Mouse (Mus musculus) neural tube, embryonic 15.5 days (tissue): ENCODE measurements around the gene Zfp746. TPM values are rescaled to one million over a fixed set of nuclear protein-coding genes. Genes with fewer than 3 reads are reported as not detected.

Source experiments
- ATAC-seq: fragments of 200-750 bp; cut with Nextera tagmentation; 2 replicates; pipeline ENCODE4 v1.8.0; 2017; ENCODE audit warnings: mild to moderate bottlenecking, moderate TSS enrichment, moderate library complexity; ENCODE audit not compliant: low FRiP score
- H3K27ac ChIP-seq: fragments of 300-500 bp; sonication (generic); replicated peaks from 2 replicates; pipeline ENCODE4 v1.5.1; 2015; ENCODE audit warnings: mild to moderate bottlenecking, inconsistent platforms
- H3K27me3 ChIP-seq: fragments of 300-500 bp; sonication (generic); replicated peaks from 2 replicates; pipeline ENCODE4 v1.6.1; 2015; ENCODE audit warnings: inconsistent platforms
- H3K36me3 ChIP-seq: fragments of 300-500 bp; sonication (generic); 2 replicates; pipeline ENCODE4 v1.6.1; 2015; ENCODE audit warnings: inconsistent platforms
- H3K4me1 ChIP-seq: fragments of 300-500 bp; sonication (generic); 2 replicates; pipeline ENCODE4 v1.6.1; 2015; ENCODE audit warnings: inconsistent platforms
- H3K4me2 ChIP-seq: fragments of 300-500 bp; sonication (generic); 2 replicates; pipeline ENCODE4 v1.6.1; 2015; ENCODE audit warnings: inconsistent platforms, mild to moderate bottlenecking, moderate library complexity
- H3K4me3 ChIP-seq: fragments of 300-500 bp; sonication (generic); replicated peaks from 2 replicates; pipeline ENCODE4 v1.5.1; 2015; ENCODE audit warnings: mild to moderate bottlenecking, inconsistent platforms
- H3K9ac ChIP-seq: fragments of 300-500 bp; sonication (generic); replicated peaks from 2 replicates; pipeline ENCODE4 v1.6.1; 2015; ENCODE audit warnings: mild to moderate bottlenecking, inconsistent platforms
- H3K9me3 ChIP-seq: fragments of 300-500 bp; sonication (generic); replicated peaks from 2 replicates; pipeline ENCODE4 v1.6.1; 2016; ENCODE audit warnings: inconsistent platforms
- WGBS: fragments of 180-500 bp; shearing (Covaris S2); methylation state at CpG from one replicate; pipeline ENCODE4 v1.1.7; 2015; ENCODE audit warnings: mixed read lengths; 5-methylcytosine and 5-hydroxymethylcytosine counted together
- microRNA-seq: library from miRNA; unstranded; fragments of <30 nt; microRNA quantifications from one replicate; pipeline ENCODE4, GENCODE M21; 2017
- polyA plus RNA-seq: library from polyadenylated mRNA; unstranded; fragments of >200 nt; fragmentation: Nextera tagmentation; extraction: Ambion mirVana; gene quantifications from 2 replicates; pipeline ENCODE4 v1.2.1, GENCODE M21; 2015

The Zfp746 gene
- polyA plus RNA-seq, 1 experiment from 2014 or later = 19.4 TPM

GRCm38 (mm10) chr6:48025905-48026660 is 60.3 kb downstream of the Zfp746 start:
- H3K9ac ChIP-seq = no peak overlapping the region
- ATAC-seq = no peak
- H3K4me3 ChIP-seq = no peak overlapping the region
- H3K4me1 ChIP-seq = no peaks in the 10 kb centered on the region
- no peaks in the 10 kb centered on the region for H3K27me3 ChIP-seq
- H3K9me3 ChIP-seq = peaks cover 17% of the 10 kb centered on the region; the same call in 1 of the 2 replicates
- H3K4me2 ChIP-seq = no peak overlapping the region
- WGBS = 88% methylated on average over 10 of the region's 10 CpGs
- no peak overlapping the region for H3K27ac ChIP-seq
- peaks cover 86% of the 10 kb centered on the region for H3K36me3 ChIP-seq

GRCm38 (mm10) chr6:48024994-48025345 is 61.4 kb downstream of the Zfp746 start:
- H3K4me3 ChIP-seq = no peak overlapping the region
- peaks cover 78% of the 10 kb centered on the region for H3K36me3 ChIP-seq
- H3K9me3 ChIP-seq = peaks cover 17% of the 10 kb centered on the region; the same call in 1 of the 2 replicates
- no peaks in the 10 kb centered on the region for H3K4me1 ChIP-seq
- H3K27me3 ChIP-seq = no peaks in the 10 kb centered on the region
- 74% methylated on average over 21 of the region's 21 CpGs for WGBS
- no peak overlapping the region for H3K27ac ChIP-seq
- no peak overlapping the region for H3K4me2 ChIP-seq
- H3K9ac ChIP-seq = no peak overlapping the region
- ATAC-seq = no peak

DNA sequence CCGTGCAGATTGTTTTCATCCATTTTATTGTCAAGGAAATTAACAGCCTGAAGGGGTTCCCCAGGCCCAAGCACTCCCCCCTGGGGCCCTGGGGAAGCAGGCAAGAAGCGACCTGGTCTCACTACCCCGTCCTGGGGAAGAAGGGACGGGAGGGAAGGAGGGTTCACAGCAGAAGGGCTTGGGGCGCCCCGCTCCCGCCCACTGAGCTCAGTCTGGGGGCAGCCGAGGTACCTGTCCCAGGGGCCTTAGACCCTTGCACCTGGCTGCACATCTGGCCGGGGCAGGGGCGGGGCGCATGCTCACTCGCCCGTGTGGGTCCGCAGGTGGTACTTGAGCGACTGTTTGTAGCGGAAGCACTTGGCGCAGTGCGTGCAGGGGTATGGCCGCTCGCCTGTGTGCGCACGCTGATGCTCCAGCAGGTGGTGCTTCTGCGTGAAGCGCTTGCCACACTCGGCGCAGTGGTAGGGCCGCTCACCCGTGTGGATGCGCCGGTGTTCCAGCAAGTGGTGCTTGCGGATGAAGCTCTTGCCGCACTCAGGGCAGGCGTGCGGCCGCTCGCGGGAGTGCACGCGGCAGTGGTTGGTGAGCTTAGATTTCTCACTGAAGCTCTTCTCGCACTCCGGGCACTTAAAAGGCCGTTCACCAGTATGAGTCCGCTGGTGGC is 61.9 kb downstream of the Zfp746 start:
- Histone ChIP-seq H3K36me3 (peaks cover 79% of the 10 kb centered on the region), H3K9ac (no peak overlapping the region), H3K27ac (no peak overlapping the region), H3K4me2 (0 out of 2 replicates have a peak overlapping the region, but pooled peaks have one; percentile 2), H3K9me3 (peaks cover 17% of the 10 kb centered on the region; the same call in 1 of the 2 replicates), H3K27me3 (no peaks in the 10 kb centered on the region), H3K4me1 (no peaks in the 10 kb centered on the region), H3K4me3 (no peak overlapping the region)
- 71% methylated on average over 43 of the region's 43 CpGs for WGBS
- peak; percentile 57 for ATAC-seq

GRCm38 (mm10) chr6:48022672-48023071 is 63.7 kb downstream of the Zfp746 start:
- Histone ChIP-seq H3K4me2 (no peak overlapping the region), H3K4me1 (no peaks in the 10 kb centered on the region), H3K27ac (no peak overlapping the region), H3K27me3 (no peaks in the 10 kb centered on the region), H3K4me3 (no peak overlapping the region), H3K9me3 (peaks cover 17% of the 10 kb centered on the region; the same call in 1 of the 2 replicates), H3K9ac (no peak overlapping the region), H3K36me3 (peaks cover 75% of the 10 kb centered on the region)
- 90% methylated on average over 2 of the region's 2 CpGs for WGBS
- no peak for ATAC-seq

DNA sequence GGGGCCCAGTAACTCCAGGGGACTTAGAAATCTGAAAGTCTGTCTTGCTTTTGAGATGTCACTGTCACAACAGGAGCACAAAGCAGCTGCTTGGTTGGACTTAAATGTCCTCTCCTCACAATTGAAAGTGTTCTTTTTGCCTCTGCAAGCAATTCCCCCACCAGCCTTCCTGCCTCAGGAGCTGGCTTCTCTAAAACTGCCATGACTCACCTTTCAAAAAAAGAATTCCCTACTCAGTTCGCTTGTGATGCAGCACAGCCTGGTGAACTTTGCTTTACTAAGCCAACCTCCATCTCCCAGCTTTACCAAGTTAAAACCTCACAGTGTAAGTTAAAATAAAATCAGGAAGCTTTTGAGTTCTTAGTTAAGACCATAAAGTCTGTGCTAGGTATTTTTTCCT is 64.7 kb downstream of the Zfp746 start:
- peaks cover 17% of the 10 kb centered on the region; the same call in 1 of the 2 replicates for H3K9me3 ChIP-seq
- H3K36me3 ChIP-seq = peaks cover 66% of the 10 kb centered on the region
- no peak for ATAC-seq
- H3K4me1 ChIP-seq = no peaks in the 10 kb centered on the region
- no peak overlapping the region for H3K4me3 ChIP-seq
- H3K4me2 ChIP-seq = no peak overlapping the region
- no peaks in the 10 kb centered on the region for H3K27me3 ChIP-seq
- 86% methylated on average over 1 of the region's 1 CpGs for WGBS
- H3K9ac ChIP-seq = no peak overlapping the region
- H3K27ac ChIP-seq = no peak overlapping the region

DNA sequence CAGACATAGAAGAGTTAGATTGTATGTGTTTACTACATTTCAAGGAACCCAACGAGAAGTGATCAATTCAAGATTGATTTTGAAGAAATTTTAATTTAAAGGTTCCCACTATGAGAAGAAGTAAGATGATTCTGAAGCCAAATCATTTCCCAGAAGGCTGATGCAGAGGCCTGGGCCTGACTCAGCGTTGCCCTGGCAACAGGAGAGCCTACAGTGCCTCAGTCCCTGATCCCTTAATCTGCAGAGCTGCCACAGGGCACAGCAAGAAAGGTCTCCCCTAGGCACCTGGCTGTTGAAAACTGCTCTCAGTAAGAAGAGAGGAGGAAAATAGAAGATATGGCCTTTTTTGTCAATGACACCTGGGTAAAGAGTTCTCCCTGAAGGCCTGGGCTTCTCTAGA is 66.4 kb downstream of the Zfp746 start:
- Histone ChIP-seq H3K9me3 (peaks cover 9% of the 10 kb centered on the region; the same call in 1 of the 2 replicates), H3K4me3 (no peak overlapping the region), H3K27me3 (no peaks in the 10 kb centered on the region), H3K9ac (no peak overlapping the region), H3K36me3 (peaks cover 49% of the 10 kb centered on the region), H3K27ac (no peak overlapping the region), H3K4me2 (no peak overlapping the region), H3K4me1 (peaks cover 6% of the 10 kb centered on the region)
- 79% methylated on average over 2 of the region's 2 CpGs for WGBS
- no peak for ATAC-seq

GRCm38 (mm10) chr6:48016841-48017240 is 69.6 kb downstream of the Zfp746 start:
- Histone ChIP-seq H3K4me3 (no peak overlapping the region), H3K4me2 (no peak overlapping the region), H3K27me3 (no peaks in the 10 kb centered on the region), H3K4me1 (peaks cover 6% of the 10 kb centered on the region), H3K9ac (no peak overlapping the region), H3K27ac (no peak overlapping the region), H3K36me3 (peaks cover 18% of the 10 kb centered on the region), H3K9me3 (no peaks in the 10 kb centered on the region)
- 0 out of 2 replicates have a peak, but pooled peaks have one; percentile 13 for ATAC-seq
- 96% methylated on average over 9 of the region's 9 CpGs for WGBS

- 0 out of 2 replicates have a peak overlapping the region, but pooled peaks have one; percentile 45 for H3K27ac ChIP-seq
- H3K27me3 ChIP-seq = no peaks in the 10 kb centered on the region
- H3K9me3 ChIP-seq = no peaks in the 10 kb centered on the region
- H3K4me2 ChIP-seq = peak overlapping the region; percentile 75
- peaks cover 18% of the 10 kb centered on the region; the same call in 1 of the 2 replicates for H3K36me3 ChIP-seq
- H3K9ac ChIP-seq = peak overlapping the region; percentile 53
- 0% methylated on average over 17 of the region's 24 CpGs for WGBS
- peaks cover 6% of the 10 kb centered on the region for H3K4me1 ChIP-seq
- H3K4me3 ChIP-seq = peak overlapping the region; percentile 45
- ATAC-seq = peak; percentile 94
These were observed 70.3 kb downstream of the Zfp746 start for GRCm38 (mm10) chr6:48016090-48016521.

Small RNA genes within 50 kb of the gene (microRNA-seq; reads per million reads assigned to microRNA genes)
- not detected for gene Gm24563

Other genes starting within 250 kb of the Zfp746 start
- gene Zfp282, start 209.4 kb downstream of the Zfp746 start, polyA plus RNA-seq = 21.3 and 23.3 TPM in 2 replicates
- gene Zfp212, start 166.1 kb downstream of the Zfp746 start, polyA plus RNA-seq = 15.5 and 16.1 TPM in 2 replicates
- gene Zfp956, start 133.2 kb downstream of the Zfp746 start, polyA plus RNA-seq = 23.2 and 24.6 TPM in 2 replicates
- gene Zfp777, start 37.7 kb downstream of the Zfp746 start, polyA plus RNA-seq = 13.4 and 14.8 TPM in 2 replicates